Mouse (Mus musculus) midbrain, embryonic 10.5 days (tissue): ENCODE data around the gene Gm21731. TPM values are rescaled to one million over a fixed set of nuclear protein-coding genes. Genes with fewer than 3 reads are reported as not detected.
"Not testable (repeated sequence)": the region's sequence is repeated elsewhere in the genome, so short reads cannot be mapped to it uniquely, and the experiment has no call there.

Experiments used
- DNase-seq: peaks from one replicate; pipeline ENCODE4 v3.0.0-alpha.2; 2017; ENCODE audit warnings: low spot score
- H3K27ac ChIP-seq: fragments of 300-500 bp; sonication (generic); replicated peaks from 2 replicates; pipeline ENCODE4 v1.5.1; 2016; ENCODE audit warnings: mild to moderate bottlenecking
- H3K27me3 ChIP-seq: fragments of 300-500 bp; sonication (generic); 2 replicates; pipeline ENCODE4 v1.6.1; 2016; ENCODE audit warnings: low read depth, mild to moderate bottlenecking; ENCODE audit not compliant: poor library complexity, severe bottlenecking
- H3K36me3 ChIP-seq: fragments of 300-500 bp; sonication (generic); 2 replicates; pipeline ENCODE4 v1.6.1; 2016; ENCODE audit warnings: mild to moderate bottlenecking, moderate library complexity
- H3K4me1 ChIP-seq: fragments of 300-500 bp; sonication (generic); 2 replicates; pipeline ENCODE4 v1.6.1; 2016
- H3K4me3 ChIP-seq: fragments of 300-500 bp; sonication (generic); 2 replicates; pipeline ENCODE4 v1.5.1; 2016; ENCODE audit warnings: mild to moderate bottlenecking, moderate library complexity
- H3K9me3 ChIP-seq: fragments of 300-500 bp; sonication (generic); replicated peaks from 2 replicates; pipeline ENCODE4 v1.6.1; 2016; ENCODE audit warnings: mild to moderate bottlenecking
- WGBS: fragments of 180-500 bp; shearing (Covaris S2); methylation state at CpG from one replicate; pipeline ENCODE4 v1.1.7; 2016; 5-methylcytosine and 5-hydroxymethylcytosine counted together
- polyA plus RNA-seq: library from polyadenylated mRNA; unstranded; fragments of >200 nt; fragmentation: Nextera tagmentation; extraction: Ambion mirVana; gene quantifications from 2 replicates; pipeline ENCODE4 v1.2.1, GENCODE M21; 2016

Gene Gm21731
- not detected in 2 replicates for polyA plus RNA-seq

DNA sequence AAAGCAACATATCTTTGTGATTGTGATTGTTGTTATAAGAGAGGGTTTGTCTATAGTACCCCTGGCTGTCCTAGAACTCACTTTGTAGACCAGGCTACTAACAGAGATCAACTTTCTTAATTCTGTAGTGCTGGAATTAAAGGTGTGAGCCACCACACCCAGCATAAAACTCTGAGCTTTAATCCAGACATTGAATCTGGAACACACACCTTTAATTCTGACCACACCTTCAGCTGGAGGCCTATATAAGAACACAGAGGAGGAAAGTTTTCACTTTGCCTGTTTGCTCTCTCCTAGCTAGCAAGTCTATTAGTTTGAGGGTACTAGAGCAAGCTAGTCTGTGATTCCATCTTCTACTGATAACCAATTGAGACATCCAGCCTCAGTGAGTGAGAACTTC is at the start of gene Gm21731:
Gene Gm21731, plus strand, starts transcription at position 301 of the 400 bp plus-strand sequence.
- not testable (repeated sequence) for H3K27me3 ChIP-seq, H3K4me3 ChIP-seq, H3K9me3 ChIP-seq, DNase-seq, H3K36me3 ChIP-seq, H3K27ac ChIP-seq, H3K4me1 ChIP-seq

DNA sequence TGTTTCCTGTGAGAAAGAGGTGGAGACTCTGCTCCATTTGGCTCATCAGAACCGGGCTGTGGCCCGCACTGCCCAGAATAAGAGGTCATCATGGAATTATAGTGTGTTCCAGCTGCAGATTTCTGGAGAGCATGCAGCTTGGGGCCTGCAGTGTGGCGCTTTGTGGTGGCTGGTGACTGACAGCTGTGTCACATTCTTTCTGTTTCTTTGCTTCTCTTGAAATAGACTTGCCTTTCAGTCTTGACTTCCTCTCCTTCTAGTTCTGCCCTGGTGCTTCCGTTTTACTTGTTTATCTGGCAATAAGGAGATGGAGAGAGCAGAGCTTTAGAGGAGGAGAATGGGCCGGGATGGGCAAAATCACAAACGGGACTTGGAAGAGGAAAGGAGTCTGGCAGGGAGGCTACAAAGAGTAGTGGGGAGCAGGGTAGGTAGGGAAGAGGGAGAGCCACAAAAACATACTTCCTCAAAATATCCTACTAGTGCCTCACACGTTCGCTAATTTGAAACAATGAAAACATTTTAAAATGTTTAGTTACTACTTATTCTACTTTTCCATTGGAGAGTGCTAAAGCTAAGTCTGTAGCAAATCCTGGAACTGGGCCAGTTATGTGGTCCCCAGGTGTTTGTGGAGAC is 42.6 kb upstream of the Gm21731 start:
- not testable (repeated sequence) for H3K9me3 ChIP-seq, H3K36me3 ChIP-seq, H3K27me3 ChIP-seq, H3K4me3 ChIP-seq, H3K4me1 ChIP-seq, H3K27ac ChIP-seq, DNase-seq
- 91% methylated on average over 7 of the region's 8 CpGs for WGBS

DNA sequence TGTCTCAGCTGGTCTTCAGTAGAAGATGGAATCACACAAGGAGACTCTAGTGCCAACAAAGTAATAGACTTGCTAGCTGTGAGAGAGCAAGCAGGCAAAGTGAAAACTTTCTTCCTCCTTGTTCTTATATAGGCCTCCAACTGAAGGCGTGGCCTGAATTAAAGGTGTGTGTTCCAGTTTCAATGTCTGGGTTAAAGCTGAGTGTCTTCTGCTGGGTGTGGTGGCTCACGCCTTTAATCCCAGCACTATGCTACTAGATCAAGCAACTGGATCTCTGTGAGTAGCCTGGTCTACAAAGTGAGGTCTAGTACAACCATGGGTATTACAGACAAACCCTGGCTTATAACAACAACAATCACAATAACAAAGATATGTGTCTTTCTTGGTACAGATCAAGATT is 23.1 kb upstream of the Gm21731 start, which contains the start of gene Gm21762:
Gene Gm21762, minus strand, starts transcription at position 101 of the 400 bp plus-strand sequence.
- not testable (repeated sequence) for H3K4me3 ChIP-seq, H3K27me3 ChIP-seq, H3K36me3 ChIP-seq, DNase-seq, H3K27ac ChIP-seq, H3K4me1 ChIP-seq, H3K9me3 ChIP-seq
- WGBS = no CpG with 5 or more reads among the region's 2 CpGs

DNA sequence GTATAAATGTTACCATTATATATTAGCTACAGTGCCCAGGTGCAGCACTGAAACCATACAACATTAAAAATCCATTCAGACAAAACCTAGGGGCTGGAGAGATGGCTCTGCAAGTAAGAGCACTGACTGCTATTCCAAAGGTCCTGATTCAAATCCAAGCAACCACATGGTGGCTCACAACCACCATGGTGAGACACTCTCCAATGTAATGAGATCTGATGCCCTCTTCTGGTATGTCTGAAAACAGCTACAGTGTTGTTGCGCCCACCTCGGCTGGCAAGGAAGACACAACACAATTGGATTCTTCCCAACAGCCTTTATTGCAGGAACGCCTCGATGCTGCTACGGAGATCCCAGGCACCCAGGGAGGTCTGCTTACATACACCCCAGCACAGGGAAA is 18.0 kb upstream of the Gm21731 start:
- H3K27ac ChIP-seq, H3K9me3 ChIP-seq, H3K4me3 ChIP-seq, H3K27me3 ChIP-seq, H3K36me3 ChIP-seq, H3K4me1 ChIP-seq, DNase-seq: not testable (repeated sequence)
- WGBS = 82% methylated on average over 5 of the region's 5 CpGs

DNA sequence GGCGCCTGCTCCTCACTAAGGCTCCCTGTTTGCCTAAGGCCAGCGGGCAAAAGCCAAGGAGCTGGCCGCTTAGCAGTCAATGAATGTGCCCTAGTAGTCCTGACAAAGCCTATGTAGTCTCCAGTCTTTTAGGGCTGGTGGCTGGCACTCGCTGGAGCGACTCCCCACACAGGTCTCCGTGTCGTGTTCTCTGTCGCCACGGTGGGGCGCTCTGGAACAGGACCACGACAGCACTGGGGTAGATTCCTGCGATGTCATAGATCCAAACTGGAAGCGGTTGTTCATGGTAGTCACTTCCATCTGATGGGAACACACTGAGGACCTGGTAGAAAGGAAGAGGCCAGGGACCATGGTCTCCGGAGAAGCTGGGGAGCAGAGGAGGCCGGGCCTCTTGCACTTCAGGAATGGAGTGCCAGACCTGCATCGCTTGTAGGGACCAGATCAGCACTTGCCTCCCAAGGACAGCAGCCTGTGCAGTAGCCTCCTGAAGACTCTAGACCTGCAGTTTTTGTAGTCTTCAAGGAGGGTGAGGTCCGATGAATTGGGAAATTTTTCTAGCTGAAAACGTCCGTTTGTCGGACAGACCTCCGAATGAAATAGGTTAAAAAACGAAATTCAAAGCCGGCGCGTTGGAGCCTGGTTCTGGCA is 15.8 kb upstream of the Gm21731 start:
- H3K27ac ChIP-seq, H3K4me3 ChIP-seq, H3K9me3 ChIP-seq, DNase-seq, H3K36me3 ChIP-seq, H3K27me3 ChIP-seq, H3K4me1 ChIP-seq: not testable (repeated sequence)
- WGBS = 92% methylated on average over 16 of the region's 25 CpGs

DNA sequence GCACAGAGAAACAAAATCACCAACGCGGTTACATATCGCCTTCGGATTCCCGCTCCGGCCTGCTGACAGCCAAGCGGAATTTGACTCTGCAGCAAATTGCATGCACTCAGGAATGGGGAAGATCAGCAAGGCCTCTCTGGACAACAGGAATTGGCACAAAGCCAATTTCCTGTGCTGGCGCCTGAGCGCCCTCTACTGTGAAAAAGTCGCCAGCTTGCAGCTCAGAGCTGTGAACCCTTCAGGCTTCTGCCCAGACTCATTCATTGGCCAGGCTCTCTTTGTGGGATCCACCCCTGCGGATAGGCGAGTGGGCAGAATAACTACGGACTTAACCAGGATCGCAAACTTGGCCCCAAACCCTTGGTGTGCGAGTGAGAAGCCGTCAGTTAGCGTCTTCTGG is 7.1 kb upstream of the Gm21731 start:
- H3K36me3 ChIP-seq, H3K27me3 ChIP-seq, H3K9me3 ChIP-seq, DNase-seq, H3K4me1 ChIP-seq, H3K27ac ChIP-seq, H3K4me3 ChIP-seq: not testable (repeated sequence)
- 92% methylated on average over 17 of the region's 17 CpGs for WGBS

DNA sequence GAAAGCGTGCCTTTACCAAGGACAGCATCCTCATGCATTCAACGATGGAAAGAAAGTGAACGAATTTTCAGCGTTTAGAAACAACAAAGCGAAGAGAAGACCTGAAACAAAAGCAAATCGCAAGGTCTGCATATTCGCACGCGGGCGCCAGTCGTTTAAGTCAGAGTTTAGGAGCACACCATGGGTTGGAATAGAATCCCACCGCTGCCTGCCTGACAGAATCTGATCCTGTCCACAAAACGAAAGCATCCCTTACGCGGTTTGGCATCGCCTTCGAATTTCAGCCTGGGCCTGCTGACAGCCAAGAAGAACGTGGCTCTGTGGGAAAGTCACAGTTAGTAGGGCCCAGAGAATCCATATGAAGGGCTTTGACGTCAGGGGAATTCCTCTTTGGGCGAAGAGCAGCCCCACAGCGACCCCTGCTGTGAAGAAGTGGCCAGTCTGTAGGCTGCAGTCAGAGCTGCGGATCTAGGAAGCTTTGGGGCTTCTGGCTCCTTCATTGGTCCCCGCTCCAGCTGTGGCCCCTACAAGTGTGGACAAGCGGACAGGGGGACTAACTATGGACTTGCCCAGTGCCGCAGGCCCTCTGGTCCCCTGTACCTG is 6.4 kb upstream of the Gm21731 start:
- not testable (repeated sequence) for H3K27ac ChIP-seq, H3K36me3 ChIP-seq, H3K27me3 ChIP-seq, DNase-seq, H3K4me1 ChIP-seq, H3K9me3 ChIP-seq, H3K4me3 ChIP-seq
- WGBS = 81% methylated on average over 13 of the region's 25 CpGs

DNA sequence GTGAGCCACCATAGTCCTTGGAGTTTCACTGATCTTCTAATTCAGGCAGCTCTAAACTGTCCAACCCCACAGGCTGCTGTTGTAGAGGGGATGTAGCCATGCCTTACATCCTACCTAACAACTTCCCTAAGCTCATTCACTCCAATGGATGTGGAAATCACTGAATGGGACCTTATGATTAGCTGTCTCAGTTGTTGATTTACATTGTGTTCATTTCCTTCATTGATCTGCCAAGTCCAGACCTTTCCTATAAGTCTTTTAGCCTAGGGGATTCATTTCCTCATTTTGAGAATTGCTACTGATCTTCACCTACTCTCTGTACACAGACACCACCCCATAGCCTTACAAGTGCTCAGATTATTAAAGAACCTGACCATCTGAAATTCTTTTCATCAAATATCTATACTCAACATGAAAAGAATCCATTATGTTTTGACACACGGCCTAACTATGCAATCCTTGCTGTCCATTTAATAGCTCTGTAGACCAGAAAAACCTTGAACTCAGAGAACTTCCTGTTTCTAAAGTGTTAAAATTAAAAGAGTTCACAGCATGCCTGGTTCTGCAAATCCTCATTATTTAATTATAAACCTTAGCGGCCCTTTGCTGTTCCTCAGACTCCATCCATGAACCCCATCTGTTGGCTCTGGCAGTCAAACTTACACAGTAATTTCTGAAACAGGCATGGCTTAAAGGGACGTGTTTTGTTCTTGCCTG is 12.5 kb downstream of the Gm21731 start:
- WGBS = 92% methylated on average over 2 of the region's 3 CpGs
- not testable (repeated sequence) for H3K27me3 ChIP-seq, H3K9me3 ChIP-seq, H3K27ac ChIP-seq, H3K4me1 ChIP-seq, H3K4me3 ChIP-seq, H3K36me3 ChIP-seq, DNase-seq

DNA sequence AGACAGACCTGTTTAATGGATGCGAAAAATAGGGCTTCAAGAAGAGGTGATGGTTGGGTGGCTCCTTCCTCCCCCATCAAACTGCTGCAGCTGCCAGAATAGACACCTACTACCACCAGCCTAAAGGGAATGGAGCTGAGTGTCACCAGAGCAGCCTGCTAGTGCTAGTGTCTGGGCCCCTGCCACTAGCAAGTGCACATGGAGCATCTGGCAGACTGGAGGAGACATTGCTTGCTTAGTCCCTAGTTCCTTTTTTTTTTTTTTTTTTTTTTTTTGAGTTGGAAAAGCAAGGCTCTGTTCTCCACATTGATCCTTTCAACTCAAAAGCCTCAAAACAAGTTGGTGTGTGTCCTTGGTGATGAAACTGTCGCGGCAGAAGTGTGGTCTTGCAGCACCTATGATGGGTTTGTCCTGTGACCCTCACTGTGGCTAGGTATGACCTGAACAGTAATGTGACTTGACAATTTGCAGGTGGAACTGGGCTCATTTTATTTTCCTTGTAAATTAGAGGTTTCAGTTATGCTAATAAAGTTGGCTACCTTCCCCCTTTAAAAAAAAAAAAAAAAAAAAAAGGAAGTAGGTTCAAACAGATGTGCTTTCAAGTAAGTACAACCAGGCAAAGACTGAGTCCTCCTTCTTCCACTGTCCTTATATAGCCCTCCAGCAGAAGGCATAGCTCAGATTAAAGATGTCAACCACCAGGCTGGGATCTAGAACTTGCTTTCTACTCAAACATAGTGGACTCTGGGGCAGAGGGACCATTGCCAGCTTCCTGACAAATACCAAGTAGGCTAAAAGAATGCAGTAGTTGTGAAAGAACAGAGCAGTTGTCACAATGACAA is 20.1 kb downstream of the Gm21731 start:
- not testable (repeated sequence) for H3K27me3 ChIP-seq, DNase-seq, H3K27ac ChIP-seq, H3K9me3 ChIP-seq, H3K4me3 ChIP-seq, H3K36me3 ChIP-seq, H3K4me1 ChIP-seq
- WGBS = 85% methylated on average over 3 of the region's 3 CpGs

DNA sequence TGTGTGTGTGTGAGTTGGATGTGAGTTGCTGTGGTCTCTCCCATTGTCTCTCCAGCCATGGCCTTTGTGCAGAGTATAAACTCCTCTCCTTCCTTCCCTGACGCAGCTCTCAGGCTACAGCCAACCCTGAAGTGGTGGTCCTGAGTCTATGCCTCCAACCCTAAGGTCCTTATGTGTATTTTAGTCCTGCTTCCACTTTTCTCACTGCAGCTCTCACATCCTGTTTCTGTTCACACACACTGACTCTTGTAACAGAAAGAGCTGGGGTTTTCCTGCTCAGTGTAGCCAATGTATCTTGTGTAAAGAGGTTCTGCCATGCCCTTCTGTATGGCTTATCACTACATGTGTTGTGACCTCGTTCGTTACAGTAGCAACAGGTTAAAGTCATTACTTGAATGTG is 20.8 kb downstream of the Gm21731 start:
- H3K36me3 ChIP-seq, DNase-seq, H3K4me1 ChIP-seq, H3K9me3 ChIP-seq, H3K27me3 ChIP-seq, H3K27ac ChIP-seq, H3K4me3 ChIP-seq: not testable (repeated sequence)
- 69% methylated on average over 3 of the region's 3 CpGs for WGBS

DNA sequence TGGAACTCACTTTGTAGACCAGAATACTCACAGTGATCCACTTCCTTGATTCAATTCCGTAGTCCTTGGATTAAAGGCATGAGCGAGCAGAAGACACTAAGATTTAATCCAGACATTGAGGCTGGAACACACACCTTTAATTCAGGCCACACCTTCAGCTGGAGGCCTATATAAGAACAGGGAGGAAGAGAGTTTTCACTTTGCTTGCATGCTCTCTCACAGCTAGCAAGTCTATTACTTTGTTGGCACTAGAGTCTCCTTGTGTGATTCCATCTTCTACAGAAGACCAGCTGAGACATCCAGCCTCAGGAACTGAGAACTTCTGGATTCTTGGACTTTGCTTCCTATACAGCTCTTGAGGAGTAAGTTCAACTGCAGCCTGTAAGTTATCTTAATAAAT is 24.0 kb downstream of the Gm21731 start, which contains the start of gene AF067061:
Gene AF067061, plus strand, starts transcription at position 245 of the 400 bp plus-strand sequence.
- not testable (repeated sequence) for H3K9me3 ChIP-seq, H3K36me3 ChIP-seq, H3K4me3 ChIP-seq, H3K27ac ChIP-seq, DNase-seq, H3K27me3 ChIP-seq, H3K4me1 ChIP-seq
- WGBS = 89% methylated on average over 2 of the region's 2 CpGs

DNA sequence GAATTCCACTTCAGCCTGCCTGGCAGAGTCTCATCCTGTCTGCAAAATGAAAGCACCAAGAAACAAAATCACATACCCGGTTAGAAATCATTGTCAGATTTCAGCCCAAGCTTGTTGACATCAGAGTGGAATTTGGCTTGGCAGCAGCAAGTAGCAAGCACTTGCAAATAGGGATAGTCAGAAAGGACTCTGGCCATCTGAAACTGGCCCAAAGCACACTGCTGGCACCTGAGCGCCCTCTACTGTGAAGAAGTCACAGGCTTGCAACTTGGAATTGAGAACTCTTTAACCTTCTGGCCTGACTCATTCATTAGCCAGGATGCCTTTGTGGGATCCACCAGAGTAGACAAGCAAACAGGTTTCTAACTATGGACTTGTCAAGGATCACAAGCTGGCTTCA is 38.9 kb downstream of the Gm21731 start:
- H3K27me3 ChIP-seq = not testable (repeated sequence)

More for the DNA sequence above, 38.9 kb downstream of the Gm21731 start:
- H3K4me1 ChIP-seq, H3K4me3 ChIP-seq, DNase-seq, H3K27ac ChIP-seq, H3K36me3 ChIP-seq, H3K9me3 ChIP-seq: not testable (repeated sequence)
- WGBS = 30% methylated on average over 2 of the region's 2 CpGs
